Mouse (Mus musculus): ENCODE measurements around the gene Sema4f.

Gene Sema4f

DNA sequence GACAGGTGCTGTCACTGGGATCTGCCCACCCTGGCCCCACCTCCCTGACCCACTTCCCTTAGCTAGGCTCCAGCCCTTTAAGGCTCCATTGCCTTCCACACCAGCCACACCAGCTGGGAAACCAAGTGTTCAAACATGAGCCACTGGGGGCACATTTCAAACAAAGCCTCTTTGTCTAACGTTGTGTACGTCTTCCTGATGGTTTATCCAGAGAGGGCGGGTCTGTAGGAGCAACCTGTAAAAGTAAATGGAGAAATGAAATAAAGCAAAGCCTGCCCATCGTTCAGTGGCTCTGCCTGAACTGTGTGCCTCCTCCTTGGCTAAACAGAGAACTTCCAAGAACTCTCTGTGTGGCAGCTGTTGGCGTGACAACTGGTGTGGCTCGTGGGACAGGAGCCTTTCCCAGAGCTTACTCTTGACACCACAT, 64.0 kb downstream of the Sema4f start:
- intact Hi-C loops (cut with DNase I), result no loop called here

DNA sequence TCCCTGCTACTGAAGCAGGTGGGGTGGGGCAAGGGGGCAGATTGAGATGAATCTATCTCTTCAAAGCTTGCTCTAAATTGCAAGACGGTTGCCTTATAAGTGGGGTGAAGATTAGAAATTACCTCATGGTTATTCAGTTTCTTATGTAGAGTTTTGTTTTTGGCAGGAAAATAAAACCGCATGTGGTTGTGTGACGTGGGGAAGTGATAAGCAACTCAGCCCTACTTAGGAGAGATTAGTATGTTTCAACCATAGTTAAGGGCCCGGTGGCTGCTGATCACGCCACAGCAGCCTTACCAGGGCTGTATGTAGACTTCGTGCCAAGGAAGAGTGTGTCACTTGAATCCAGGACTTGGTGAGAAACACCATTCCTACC, 67.2 kb downstream of the Sema4f start:
- intact Hi-C loops (cut with DNase I), result no loop called here

DNA sequence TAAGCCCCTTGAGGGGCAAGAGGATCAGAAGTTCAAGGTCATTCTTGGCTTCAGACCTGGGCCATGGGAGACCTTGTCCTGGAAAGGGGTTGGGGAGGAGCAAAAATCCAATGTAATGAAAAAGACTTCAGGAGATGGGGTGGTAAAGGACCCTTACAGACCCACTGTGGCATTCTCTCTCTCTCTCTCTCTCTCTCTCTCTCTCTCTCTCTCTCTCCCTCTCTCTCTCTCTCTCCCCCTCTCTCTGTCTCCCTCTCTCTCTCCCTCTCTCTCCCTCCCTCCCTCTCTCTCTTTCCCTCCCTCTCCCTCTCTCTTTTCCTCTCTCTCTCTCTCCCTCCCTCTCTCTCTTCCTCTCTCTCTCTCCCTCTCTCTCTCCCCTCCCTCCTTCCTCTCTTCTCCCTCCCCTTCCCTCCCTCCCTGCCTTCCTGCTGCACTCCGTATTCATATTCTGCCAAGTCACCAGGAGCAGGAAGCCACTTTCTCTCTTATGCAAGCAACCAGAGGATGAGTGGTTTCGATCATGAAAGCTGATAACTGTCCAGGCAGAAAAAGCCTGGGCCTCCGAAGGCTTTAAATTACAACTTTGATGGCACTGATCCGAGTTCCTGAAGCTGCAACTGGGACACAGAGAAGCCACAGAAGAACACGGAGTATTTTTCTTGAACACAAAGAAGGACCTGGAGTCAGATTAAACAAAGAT, 67.8 kb downstream of the Sema4f start:
- intact Hi-C loops (cut with DNase I), result no loop called here

DNA sequence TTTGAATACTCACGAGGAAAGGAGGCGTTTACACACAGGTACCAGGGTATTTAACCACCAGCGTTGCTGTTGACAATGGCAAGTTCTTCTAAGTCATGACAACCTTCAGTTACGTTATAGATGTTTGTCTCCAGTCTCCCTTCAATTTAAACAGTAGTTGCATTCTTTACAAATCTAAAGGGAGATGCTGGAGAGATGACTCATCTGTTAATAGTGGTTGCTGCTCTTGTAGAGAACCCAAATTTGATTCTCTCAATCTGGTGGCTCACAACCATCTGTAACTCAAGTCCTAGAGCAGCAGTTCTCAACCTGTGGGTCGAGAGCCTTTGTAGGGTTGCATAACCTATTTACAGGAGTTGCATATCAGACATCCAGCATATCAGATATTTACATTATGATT, 71.1 kb downstream of the Sema4f start:
- intact Hi-C loops (cut with DNase I), result no loop called here

DNA sequence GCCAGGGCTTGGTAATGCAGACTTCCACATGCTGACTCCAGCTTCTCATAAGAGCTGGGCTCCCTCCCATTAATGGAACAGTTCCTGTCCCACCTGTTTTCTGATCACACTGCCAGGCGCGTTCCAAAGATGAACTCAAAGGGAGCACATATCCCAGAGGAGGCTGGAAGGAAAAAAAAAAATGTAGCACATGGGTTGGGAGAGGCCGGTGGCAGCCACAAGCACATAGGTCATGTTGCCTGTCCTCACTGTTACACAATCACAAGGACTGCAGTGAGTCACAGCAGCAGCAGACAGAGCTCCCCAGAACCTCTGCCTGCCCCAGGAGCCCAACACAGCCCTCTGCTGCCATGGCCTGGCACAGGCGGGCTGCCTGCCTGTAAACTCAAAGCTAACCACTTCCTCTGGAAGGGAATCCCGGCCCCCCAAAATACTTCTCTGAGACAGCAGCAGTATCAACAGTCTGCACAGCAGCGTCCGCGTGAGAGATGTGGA, 76.1 kb downstream of the Sema4f start:
- intact Hi-C loops (cut with DNase I), result no loop called here

DNA sequence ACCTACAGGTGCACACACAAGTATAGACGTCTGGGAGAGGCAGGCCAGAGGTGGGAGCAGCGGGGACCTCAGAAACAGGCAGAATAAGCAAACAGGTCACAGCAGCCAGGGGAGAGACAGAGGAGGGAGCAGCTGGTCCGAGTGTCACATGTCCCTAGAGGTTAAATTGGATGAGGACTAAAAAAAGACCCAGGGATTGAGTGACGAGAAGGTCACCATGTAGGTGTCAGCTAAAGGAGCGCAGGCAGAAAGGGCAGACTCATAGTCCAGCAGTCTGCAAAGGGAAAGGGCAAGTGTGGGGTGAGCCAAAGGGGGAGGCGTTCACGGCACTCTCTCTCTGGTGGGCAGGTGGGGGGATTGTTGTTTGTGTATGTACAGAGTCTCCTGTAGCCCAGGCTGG, 77.1 kb downstream of the Sema4f start:
- intact Hi-C loops (cut with DNase I), result no loop called here

DNA sequence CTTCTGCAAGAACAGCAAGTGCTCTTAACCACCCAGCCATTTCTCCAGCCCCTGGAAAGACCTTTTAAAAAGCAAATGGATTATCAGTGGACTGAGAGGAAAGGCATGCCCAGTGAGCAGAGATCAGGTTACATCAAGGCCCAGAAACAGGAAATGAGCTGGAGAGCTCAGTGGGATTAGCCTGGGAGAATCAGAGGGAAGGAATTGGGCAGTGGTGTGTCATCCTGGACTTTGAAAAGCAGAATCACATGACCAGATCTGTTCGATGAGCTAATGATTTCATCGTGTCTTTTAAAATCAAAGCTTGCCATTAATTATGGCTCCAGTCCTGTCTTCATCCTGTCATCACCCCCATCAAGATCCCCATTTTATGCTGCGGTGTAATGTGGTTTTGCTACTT, 77.5 kb downstream of the Sema4f start:
- intact Hi-C loops (cut with DNase I), result no loop called here

All from adrenal gland (tissue).